Mouse (Mus musculus): ENCODE results near the gene Mrpl22. TPM values are rescaled to one million over a fixed set of nuclear protein-coding genes. Genes with fewer than 3 reads are reported as not detected.

Gene Mrpl22
- total RNA-seq (2021): 10 to 100 TPM; 72.0 to 75.1 TPM
- long read RNA-seq, experiment 1, transcript Mrpl22-201 (7 exons, 722 nt): major isoform, 70 of 75 reads
- long read RNA-seq, experiment 1, partial matches to known transcripts: 4 of 75 reads
- long read RNA-seq, experiment 1, other reads (novel, unspliced or antisense): 1 of 75 reads
- long read RNA-seq, experiment 2, transcript Mrpl22-201 (7 exons, 722 nt): major isoform, 30 of 35 reads
- long read RNA-seq, experiment 2, partial matches to known transcripts: 1 of 35 reads
- long read RNA-seq, experiment 2, other reads (novel, unspliced or antisense): 4 of 35 reads

DNA sequence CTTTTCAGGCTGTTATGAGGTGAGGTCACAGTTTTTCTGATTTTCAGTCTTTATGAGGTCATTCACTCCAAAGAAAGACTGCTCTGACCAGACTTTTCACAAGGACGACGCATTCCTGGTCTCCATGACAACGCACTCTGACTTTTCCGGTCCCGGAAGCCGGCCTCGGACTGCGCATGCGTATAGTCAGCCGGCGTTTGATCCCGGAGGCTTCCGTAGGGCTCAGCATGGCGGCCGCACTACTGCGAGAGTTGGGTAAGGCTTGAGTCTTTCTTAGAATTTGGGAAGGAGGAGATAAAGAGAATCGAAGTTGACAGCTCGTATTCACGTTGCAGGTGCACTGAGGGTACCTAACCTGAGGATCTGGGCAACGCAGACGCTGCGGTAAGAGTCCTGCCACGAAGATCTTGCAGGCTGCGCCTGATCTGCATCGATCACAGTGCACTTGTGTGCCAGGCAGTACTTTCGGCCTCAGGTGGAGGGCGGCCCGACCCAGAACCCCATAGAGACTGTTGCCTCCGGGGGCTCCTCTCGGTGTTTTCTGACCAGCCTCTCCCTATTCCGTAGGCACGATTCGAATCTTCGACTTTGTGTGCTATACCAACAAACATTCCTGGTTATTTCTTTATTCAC lies at the start of gene Mrpl22:
TSS of gene Mrpl22 (plus strand) at position 203 of the 633 bp plus-strand sequence.
- peak; percentile 96 to 97 for DNase-seq

GRCm38 (mm10) chr11:58123711-58124110 lies 47.8 kb upstream of the Mrpl22 start:
- DNase-seq: no peak

GRCm38 (mm10) chr11:58125021-58125420 lies 46.4 kb upstream of the Mrpl22 start:
- peak in 1 of 2 experiments; percentile 18 for DNase-seq

GRCm38 (mm10) chr11:58126397-58127160 lies 44.9 kb upstream of the Mrpl22 start:
- peak; percentile 90 to 92 for DNase-seq

DNA sequence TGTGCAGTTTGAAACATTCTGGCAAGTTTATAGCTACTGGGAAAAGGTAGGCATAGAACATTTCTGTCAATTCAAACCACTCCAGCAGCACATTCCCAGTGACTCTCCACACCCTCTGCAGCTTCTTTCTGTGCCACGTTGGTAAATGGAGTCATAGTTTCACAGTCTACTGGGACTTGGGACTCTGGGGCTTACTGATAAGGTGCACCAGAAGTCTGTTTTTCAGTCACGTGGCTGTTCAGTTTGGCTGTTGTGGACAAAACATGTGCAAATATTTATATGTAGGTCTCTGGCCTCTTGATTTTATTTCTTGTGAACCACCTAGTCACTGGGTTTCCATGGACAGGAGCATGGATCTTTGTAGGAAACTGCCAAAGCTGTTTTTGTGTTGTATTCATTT lies 43.9 kb upstream of the Mrpl22 start:
- DNase-seq: no peak

DNA sequence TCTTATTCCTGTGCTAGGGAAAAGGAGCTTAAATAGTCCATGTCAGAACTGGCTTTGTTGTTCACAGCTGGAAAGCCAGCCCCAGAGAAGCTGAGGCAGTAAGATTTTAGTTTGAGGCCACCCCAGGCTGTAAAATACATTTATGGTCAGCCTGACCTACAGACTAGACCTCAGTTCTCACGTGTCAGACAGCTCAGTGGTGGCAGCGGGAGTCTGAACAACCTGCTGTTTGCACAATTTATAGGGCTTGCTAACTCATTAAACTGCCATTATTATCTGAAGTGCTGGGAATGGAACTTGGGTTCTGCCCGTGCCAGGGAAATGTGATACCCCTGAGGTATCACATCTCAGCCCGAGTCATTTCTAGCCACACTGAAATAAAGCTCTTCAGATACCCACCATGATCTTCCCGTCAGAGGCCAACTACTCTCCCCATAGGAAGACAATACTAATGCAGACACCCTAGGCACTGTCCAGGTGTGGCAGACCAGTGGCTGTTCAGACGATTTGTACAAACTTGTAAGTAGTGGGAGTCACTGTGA lies 42.1 kb upstream of the Mrpl22 start:
- no peak for DNase-seq

DNA sequence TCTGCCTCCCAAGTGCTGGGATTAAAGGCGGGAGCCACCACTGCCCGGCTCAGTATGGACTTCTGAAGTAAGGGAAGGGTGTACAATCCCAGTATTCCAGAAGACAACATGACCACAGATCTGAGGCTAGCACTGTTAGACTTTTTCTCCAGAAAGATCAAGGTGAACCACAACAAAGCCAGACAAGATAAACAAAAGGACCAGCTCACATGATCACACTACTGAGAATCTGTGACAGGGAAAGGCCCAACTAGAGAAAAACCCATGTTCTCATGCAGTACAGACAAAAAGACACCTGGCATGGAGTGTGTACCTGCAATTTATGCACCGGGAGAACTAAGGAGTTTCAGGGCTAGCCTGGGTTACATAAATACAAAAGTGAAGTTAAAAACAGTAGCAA lies 39.4 kb upstream of the Mrpl22 start:
- no peak for DNase-seq

DNA sequence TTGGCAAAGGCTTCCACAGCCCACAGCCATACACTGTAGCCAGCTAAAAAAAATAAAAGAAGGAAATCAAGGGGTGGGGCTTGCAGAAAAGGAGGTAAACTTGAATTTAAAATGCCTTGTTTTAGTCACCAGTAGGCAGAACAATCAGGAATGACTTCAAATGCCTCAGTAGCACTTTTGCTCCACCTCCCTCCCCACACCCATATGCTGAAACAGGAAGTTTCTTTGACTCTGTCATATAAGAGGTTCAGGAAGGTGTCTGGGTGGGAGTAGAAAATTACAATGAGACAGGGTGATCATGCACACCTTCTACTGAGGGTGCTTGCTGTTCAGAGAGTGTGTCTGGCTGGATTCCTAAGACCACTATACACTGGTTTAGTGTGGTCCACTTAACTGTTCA lies 36.6 kb upstream of the Mrpl22 start:
- DNase-seq: no peak

DNA sequence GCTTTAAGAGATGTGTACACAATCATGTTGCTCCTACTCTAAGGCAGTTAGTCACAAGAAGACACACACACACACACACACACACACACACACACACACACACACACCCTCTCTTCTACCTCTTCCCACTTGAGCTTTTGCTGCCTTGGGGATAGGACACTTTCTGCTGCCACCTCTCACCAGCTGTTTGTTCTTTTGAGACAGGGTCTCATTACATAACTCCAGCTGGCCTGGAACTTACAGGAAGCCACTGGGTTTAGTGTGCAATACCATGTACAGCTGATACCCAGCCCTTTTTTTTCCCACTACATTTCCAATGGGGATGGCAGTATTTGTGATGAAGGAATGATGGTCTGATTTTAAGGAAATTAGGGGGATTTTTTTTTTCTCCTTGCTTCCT lies 36.2 kb upstream of the Mrpl22 start:
- no peak for DNase-seq

DNA sequence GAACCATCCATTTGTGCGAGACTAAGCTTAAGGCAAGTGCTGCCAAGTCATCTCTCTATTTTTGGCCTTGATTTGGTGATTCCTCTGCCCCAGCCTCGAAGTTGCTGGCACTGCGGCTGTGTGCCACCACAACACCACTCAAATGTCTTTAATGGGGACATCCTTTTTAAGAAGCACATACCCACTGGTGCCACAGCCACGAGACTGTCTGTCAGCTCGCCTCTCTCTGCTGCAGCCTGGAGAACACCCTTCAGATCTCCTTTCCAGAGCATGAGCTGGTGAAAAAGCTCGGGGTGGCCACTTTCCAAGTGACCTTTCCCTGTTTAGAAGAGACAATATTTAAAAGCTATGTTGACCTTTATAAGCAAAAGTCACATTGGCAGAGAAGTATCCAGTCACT lies 34.8 kb upstream of the Mrpl22 start:
- DNase-seq: peak; percentile 48 to 56

DNA sequence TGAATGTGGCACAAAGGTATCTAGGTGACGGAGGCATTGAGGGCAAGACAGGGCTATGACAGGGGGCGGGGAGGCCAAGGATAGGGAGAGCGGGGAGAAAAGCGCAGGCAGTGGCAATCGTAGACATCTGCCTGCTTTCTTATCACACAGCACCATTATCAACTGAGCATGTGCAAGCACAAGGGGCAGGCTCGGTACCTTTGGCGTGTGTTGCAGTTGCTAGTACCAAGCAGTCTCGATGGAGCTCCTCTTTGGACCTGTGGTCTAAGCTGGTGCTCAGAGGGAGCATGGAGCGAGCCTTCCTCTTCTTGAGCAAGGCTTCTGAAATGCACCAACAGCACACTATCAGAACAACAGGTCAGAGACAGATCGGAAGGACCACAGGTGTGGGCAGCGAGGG lies 32.6 kb upstream of the Mrpl22 start:
- no peak for DNase-seq

DNA sequence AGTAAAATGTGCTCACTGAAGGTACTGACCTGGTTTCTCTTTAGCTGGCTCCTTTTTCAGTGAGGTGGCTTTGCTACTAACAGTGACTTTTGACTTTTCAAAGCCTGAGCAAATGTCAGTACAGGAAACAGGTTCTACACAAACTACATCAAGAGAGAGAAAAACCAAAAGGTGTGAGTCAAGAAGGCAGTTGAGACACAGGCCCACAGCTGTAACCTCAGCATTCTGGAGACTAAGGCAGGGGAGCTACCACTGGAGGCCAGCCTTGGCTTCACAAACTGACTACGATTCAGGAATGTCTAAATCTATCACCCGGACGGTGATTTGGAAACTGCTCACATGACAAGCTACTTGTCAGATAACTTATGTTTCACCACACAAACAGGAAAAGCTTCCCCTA lies 32.0 kb upstream of the Mrpl22 start:
- no peak for DNase-seq

DNA sequence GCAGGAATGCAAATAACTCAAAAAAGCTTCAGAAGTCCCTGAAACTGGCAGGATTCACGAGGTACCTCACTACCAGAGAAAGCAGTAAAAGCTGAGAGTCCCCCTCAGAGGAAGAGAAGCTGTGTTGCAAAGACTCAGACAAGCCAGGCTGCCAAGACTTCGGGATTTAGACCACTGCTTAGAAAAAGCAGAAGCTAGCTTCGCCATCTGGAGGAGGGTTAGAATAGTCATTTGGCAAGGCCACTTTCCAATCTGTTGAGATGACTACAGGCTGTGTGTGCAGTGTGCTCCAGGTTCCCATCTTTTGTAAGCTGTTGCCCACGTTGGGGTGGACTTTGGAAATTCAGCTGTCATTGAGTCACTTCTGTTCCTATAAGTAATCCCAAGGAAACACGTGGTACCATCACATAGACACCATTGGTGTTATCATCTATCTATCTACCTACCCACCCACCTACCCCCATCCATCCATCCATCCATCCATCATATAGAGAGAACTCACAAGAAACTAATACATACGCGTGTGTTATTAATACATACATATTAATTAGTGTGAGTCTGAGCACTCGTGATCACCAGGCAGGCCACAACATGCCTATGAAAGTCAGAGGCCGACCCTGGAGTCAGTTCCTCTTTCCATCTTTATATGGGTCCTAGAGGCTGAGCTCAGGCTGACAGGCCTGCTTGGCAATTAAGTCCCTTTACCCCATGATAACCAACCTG lies 27.6 kb upstream of the Mrpl22 start:
- DNase-seq: no peak

DNA sequence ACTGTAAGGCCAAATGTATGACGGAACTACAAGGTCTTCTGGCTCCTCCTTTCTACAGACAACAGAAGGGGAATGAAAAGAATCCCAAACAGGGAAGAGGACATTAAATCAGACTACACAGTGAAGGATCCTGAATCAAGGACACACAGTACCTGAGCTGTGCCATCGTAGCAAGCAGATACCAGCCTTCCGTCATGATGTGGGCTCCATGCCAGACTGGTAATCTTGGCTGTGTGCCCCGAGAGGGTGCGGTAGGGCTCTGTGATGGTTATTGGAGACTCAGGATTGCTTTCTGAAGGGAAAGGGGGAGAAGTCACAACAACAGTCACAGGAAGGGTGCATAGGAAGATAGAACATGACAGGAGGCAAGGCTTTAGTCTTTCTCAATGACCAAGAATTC lies 25.2 kb upstream of the Mrpl22 start:
- peak; percentile 80 to 83 for DNase-seq

GRCm38 (mm10) chr11:58155458-58155857 lies 16.0 kb upstream of the Mrpl22 start:
- DNase-seq: peak in 1 of 2 experiments; percentile 15

- DNase-seq: no peak
Measured at GRCm38 (mm10) chr11:58156871-58157270, 14.6 kb upstream of the Mrpl22 start.

GRCm38 (mm10) chr11:58165072-58165471 lies 6.4 kb upstream of the Mrpl22 start:
- DNase-seq: no peak

DNA sequence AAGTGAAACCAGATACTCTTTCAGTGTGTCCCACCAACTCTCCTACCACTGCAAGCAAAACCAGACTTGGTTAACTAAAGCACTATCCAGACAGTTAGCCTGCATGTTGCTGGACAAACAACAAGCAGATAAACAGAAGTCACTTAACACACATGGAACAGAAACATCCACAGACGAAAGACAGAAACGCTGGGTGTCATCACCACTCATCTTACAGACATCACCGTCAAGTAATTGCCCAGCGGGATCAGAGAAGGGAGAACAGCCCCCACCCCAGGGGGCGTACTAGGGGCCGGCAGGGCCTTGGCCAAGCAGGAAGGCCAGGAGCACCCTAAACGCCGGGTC lies 3.7 kb upstream of the Mrpl22 start:
- no peak for DNase-seq

GRCm38 (mm10) chr11:58168167-58168915 lies 3.1 kb upstream of the Mrpl22 start, which contains the start of gene Gemin5:
TSS of gene Gemin5 (minus strand) at chr11:58168539.
- DNase-seq: peak; percentile 87 to 91

DNA sequence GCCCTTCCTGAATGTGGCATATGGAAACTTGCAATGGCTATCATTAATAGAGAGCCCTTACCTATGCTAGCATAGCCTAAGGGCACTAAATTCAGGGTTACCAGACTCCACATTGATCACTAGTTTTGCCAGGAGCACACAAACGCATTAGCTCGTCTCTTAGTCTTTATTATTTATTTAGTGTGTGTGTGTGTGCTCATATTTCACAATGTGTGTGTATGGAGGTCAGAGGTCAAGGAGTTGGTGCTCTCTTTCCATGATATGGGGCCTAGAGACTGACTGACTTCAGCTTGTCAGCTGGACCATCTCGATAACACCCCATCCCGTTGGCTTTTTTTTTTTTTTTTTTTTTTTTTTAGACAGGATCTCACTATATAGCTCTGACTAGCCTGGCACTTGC lies 1.8 kb upstream of the Mrpl22 start:
- no peak for DNase-seq

- peak; percentile 62 to 81 for DNase-seq
Measured at GRCm38 (mm10) chr11:58179563-58179962, 8.1 kb downstream of the Mrpl22 start.
